Mouse (Mus musculus) heart, adult 8-10 months (tissue): ENCODE data around the gene Cyp2d34. TPM values are rescaled to one million over a fixed set of nuclear protein-coding genes. Genes with fewer than 3 reads are reported as not detected.

Experiments used
- DNase-seq: peaks from one replicate; pipeline ENCODE4 v3.0.0; 2022; ENCODE audit warnings: low spot score
- microRNA-seq: library from miRNA; unstranded; fragments of <30 nt; microRNA quantifications from one replicate; pipeline ENCODE4 v1.2.0, GENCODE M21; 2022
- total RNA-seq, 4 experiments: library from RNA; stranded (reverse); gene quantifications; 2 replicates each; pipeline ENCODE4 v1.2.4; 2022

Cyp2d34 gene
- not detected for total RNA-seq

DNA sequence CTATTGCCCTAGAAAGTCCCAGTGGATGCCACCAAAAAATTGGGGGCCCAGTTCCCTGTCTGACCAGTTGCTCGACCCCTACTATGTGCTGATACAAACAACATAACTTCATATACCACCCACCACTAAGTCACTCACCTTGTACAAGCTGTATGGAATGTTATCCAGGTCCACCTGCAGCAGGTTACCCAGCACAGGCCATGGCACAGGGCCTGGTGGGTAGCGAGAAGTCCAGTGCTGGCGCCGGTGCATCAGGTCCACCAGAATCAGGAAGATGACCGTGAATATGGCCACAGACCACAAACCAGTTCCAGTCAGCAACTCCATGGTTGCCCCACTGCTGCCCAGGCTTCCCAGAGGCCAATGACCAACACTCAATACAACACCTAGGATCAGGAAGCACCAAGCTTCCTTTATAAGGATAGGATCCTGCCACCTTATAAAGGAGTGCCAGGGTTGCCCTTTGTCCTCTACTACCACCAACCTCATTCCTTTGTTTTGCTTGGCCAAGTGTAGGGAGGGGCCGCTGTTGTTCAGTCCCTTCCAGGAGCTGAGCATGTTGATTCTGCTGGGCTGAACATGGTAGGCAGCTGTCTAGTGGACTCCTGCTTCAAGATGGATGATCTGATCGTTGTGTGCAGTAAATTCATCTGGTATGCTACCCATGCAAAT lies at the start of gene Cyp2d34:
TSS of gene Cyp2d34 (minus strand) at position 416 of the 672 bp plus-strand sequence.
- DNase-seq: no peak

DNA sequence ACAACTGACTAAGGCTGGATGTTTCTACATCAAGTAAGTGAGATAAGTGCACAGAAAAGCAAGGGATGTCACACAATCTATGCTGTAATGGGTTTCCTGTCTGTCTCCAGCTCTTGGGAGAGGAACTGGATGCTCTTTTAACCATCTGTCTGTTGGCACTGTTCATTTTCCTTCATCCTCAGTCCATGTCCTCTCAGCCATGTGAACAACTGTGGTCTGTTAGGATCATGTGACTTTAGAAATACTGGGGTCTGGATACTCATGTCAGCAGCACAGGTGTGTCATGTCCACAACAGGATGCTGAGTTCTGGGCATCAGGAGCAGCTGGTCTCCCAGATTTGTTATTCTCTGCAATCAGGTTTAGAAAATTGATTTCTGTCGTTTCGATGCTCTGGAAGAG lies 35.6 kb upstream of the Cyp2d34 start:
- DNase-seq: peak; percentile 19

DNA sequence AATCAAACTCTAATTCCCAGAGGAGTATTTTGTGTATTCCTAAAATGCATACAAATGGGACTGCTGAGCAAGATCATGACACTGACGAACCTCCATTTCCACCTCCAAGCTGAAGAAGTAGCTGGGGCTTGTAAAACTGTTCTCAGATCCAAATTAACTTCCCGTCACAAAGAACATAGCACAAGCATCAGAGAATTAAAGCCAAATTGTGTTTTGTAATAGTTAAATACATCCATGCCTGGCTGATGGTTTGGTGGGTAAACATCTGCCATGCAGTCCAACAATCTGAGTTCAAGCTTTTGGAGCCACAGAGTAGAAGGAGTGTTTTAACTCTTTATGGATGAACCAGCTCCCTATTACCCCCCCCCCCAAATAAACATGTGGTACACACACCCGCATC lies 23.6 kb upstream of the Cyp2d34 start:
- no peak for DNase-seq

DNA sequence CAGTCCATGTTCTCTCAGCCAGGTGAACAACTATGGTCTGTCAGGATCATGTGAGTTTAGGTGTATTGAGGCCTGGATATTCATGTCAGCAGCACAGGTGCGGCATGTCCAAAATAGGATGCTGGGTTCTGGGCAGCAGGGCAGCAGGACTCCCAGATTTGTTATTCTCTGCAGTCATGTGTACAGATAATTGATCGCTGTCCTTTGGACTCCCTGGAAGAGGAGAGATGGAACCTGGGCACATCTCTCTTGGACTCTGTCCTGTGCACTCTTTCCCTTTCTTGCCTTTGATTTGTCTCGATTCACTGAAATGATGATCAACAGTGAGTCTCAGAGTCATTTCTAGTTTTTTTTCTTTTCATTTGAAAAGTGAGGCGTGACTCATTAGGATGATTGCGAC lies 23.0 kb upstream of the Cyp2d34 start:
- DNase-seq: no peak

DNA sequence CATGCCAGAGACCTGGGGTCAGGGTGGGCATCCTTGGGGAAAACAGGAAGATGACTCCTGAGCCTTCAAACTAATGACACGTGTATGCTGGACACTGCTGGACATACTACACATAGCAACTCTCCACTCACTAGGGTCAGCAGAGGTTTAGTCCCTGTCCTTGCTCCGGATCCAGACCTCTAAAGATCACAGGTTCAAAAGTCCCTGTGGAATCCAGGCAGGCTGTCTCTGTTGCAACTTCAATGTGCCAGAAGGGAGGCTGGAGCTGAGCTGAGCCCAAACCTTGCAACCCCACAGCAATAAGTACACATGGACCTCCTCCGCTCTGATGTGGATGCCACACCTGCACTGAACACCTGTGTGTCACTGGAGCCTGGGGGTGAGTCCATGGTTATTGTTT lies 22.0 kb upstream of the Cyp2d34 start:
- DNase-seq: no peak

DNA sequence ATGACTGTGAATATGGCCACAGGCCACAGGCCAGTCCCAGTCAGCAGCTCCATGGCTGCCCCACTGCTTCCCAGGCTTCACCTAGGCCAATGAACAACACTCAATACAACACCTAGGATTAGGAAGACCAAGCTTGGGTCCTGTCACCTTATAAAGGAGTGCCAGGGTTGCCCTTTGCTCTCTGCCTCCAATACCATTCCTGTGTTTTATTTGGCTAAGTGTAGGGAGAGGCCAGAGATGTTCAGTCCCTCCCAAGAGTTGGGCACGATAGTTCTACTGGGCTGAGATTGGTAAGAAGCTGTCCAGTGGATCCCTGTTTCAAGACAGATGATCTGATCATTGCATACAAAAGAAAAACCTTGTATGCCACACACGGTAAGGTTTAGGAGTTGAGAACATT lies 21.2 kb upstream of the Cyp2d34 start:
- DNase-seq: no peak

DNA sequence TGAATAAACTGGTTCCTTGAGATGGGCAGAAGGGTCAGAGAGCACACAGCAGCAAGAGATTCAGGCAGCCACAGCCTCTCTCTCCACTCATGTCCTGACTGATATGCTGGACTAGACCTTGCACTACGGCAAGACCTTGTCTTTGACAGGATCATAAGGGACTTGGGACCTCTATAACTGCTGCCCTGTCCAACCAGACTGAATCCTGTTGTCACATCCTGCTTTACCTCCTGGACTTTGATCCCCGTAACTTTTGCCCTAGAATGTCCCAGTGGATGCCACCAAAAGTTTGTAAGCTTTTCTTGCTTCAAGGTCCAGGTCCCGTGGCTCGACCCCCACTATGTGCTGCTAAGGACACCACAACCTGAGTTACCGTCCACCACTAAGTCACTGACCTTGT lies 20.6 kb upstream of the Cyp2d34 start:
- no peak for DNase-seq

DNA sequence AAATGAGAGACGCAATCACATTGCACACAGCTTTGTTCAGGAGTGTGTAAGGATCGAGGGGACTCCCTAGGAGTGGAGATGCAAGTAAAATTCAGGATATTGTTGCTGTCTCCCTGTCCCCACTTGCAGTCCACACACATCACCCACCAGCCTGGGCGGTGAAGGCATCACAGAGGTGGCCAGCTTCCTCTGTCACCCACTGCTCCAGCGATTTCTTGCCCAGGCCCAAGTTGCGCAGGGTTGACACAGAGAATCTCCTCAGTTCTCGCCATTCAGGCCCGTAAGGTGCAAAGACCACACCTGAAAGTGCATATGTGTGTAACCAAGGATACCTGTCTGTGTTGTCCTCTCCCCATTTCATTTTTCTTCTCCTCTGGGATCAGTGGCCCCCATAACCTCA lies 19.5 kb upstream of the Cyp2d34 start:
- no peak for DNase-seq

DNA sequence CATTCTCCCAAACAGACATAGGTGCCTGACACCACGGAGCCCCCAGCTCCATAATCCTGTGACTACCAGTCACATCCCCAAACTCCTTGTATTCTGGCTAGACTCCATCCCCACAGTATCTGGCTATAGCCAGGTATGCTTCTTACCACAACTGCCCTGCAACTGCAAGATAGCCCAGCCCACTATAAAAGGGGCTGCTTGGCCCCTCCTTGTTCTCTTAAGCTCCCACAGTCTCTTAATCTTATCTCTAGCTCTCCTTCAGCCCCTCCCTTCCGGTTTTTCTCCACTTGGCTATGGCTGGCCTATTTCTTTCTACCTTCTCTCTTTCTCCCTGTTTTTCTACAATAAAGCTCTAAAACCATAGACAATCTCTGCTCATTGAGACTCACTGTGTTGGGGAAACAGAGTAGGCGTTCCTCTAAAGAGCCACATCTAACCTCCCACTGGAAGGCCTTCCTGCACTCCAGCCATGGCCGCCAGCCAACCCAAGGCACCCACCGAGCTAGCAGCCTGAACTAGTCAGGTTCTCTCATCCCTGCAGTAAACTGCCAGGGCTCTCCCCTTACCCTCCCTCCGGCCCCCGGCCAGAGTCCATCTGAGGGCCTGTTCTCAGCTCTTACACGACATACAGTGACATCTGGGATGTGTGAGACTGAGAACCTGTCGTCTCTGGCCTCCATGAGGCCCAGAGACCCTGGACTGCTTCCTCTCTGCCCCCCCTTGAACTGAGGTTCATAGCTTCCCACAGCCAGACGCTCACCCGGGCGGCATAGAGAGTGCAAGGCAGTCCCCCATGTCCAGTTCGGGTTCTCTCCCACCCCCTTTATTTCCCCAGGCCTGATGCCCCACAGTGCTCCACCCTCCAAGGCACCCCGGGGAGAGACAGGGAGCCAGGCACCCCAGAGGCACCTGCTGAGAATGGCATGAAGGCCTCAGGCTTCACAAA lies 16.7 kb upstream of the Cyp2d34 start:
- DNase-seq: no peak

DNA sequence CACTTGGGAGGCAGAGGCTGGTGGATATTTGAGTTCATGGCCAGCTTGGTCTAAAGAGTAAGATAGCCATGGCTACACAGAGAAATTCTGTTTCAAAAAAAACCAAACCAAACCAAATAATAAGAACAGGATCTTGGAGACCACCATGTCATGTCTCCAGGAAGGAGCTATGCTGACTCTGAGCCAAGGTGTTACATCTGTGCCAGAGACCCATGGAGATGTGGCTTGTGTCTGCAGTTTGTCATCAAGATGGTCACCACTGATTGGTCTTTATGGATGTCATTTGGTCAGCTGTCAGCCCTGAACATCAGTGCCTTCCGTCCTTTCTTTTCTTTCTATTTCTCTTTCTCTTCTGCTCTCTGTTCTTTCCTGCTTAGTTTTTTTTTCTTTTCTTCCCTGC lies 14.2 kb upstream of the Cyp2d34 start:
- DNase-seq: no peak

DNA sequence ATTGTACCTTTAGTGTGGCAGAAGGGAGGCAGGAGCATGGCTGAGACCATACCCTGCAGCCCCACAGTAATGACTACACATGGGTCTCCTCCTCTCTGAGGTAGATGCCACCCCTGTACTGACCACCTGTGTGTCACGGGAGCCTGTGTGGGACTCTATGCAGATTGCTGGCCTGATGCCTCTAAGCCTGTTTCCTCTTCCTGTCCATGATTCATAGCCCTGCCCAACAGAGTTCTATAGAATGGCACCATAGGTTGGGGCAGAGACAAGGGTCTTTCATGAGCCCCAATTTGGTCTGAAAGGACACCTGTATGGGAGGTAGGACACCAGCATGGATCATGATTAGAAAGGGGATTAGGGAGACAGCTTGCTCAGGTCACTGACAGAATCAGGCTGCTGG lies 1.2 kb upstream of the Cyp2d34 start:
- DNase-seq: no peak

DNA sequence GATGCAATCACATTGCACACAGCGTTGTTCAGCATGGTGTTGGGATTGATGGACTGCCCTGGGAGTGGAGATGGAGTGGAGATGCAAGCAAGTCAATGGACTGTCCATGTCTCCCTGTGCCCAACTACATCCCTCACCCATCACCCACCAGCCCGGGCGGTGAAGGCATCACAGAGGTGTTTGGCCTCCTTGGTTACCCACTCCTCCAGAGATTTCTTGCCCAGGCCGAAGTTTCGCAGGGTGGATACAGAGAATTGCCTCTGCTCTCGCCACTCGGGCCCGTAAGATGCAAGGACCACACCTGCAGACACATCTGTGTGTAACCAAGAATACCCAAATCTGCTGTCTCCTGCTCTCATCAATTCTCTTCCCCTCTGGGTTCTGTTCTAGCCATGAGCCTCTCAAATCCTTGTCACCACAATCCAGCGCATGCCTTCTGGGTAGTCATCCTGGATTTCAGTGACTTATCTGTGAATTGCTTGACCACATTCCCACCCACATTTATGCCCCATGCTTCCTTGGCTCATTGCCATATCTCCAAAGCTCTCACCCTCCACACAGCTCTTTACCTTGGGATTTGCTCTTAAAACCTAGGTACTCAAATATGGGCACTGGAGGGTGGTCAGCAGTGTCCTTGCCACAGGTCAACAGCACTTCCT lies 2.3 kb downstream of the Cyp2d34 start:
- no peak for DNase-seq

DNA sequence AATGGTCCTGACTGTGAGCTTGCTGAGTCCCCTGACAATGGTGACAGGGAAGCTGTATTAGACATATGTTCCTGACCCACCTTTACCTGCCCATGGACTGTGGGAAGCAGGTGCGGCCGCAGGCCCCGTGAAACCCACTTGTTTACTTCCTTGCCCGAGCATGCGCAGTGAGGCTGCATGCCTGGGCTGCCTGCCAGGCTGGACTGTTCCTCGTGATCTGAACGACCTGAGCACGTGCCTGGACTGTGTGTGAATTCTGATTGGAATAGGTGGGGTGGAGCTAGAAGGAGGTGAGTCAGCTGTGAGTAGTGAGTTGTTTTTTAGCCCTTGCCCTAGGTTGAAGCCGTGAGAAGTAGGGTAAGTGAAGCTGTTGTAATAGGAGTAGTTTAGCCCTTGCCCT lies 38.1 kb downstream of the Cyp2d34 start:
- DNase-seq: no peak

DNA sequence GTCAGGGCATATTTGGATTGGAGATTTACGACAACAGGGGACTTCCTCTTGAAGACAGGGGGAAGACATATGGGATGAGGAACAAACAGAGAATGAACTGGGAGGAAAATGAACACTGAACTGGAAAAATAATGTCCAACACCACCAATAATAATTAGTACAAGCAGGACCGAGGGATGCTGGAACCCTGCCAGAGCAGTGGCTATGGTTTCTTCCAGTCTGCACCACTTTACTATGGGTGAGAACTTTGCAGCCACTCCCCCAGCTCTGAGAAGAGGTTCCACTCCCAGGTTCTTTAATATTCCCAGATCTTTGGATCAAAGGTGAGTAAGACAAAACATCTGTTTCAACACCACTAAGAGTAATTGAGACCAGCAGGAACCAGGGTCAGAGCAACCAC lies 41.7 kb downstream of the Cyp2d34 start:
- no peak for DNase-seq

DNA sequence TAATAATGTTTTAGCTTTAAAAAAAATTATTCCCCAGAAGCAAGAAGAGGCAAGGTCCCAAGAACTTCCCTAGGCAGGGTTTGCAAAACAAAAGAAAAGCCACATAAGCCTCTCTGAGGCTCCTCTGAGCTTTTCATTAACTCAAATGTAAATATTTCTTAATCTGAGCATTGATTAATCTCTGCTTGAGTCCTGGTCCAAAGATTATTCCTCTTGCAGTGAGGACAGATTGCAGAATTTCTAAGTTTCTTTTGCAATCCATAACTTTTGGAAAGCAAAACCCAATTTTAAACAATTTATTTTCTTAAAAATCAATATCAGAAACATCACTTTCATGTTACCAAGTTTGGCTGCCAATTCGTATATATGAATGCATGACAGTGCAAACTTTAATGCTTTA lies 47.9 kb downstream of the Cyp2d34 start:
- no peak for DNase-seq

Small RNA genes lying within 50 kb of the gene (microRNA-seq; reads per million reads assigned to microRNA genes)
- gene Gm27463 (not detected), gene Gm27742 (not detected)

Other genes starting within 250 kb of the Cyp2d34 start
- 10 to 100 TPM; 19.3 to 30.9 (median 23.3) TPM for gene Cyp2d22, start 240.7 kb downstream of the Cyp2d34 start, total RNA-seq
- under 1 TPM in 1 of 4 experiments, not detected in 3; 0.19 TPM for gene Cyp2d11, start 226.9 kb downstream of the Cyp2d34 start, total RNA-seq
- gene Cyp2d10, start 213.8 kb downstream of the Cyp2d34 start, total RNA-seq: under 1 TPM in 2 of 4 experiments, not detected in 2; 0.41 to 0.80 TPM
- gene Cyp2d9, start 187.5 kb downstream of the Cyp2d34 start, total RNA-seq: under 1 TPM in 1 of 4 experiments, not detected in 3; 0.22 TPM
- not detected for gene Cyp2d12, start 65.9 kb downstream of the Cyp2d34 start, total RNA-seq
- gene Cyp2d40, start 143.2 kb upstream of the Cyp2d34 start, total RNA-seq: not detected
- gene Cyp2d26, start 173.3 kb upstream of the Cyp2d34 start, total RNA-seq: not detected